Mouse (Mus musculus): Measurements from ENCODE around the gene Serpina3i. TPM values are rescaled to one million over a fixed set of nuclear protein-coding genes. Genes with fewer than 3 reads are reported as not detected.

Serpina3i gene
- total and polyA plus RNA-seq, 3 experiments = 0.11 TPM; not detected in 2

DNA sequence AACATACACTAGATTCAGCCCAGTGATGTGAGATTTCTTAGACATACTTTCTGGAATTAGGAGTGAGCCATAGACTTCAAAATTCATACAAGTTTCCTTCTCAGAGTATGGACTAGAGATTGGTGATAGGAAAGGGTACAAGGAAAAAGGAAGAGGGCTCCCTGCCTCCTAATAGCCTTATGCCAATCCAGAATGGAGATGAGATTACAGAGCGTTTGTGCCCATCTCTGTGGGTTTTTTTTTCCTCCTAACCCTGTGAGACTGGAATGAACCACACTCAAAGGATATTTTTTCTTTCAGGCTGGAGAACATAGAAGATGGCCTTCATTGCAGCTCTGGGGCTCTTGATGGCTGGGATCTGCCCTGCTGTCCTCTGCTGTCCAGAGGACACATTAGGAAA, 51.3 kb downstream of the Serpina3i start, which contains the start of gene Serpina3j:
Gene Serpina3j, plus strand, starts transcription at position 301 of the 400 bp plus-strand sequence.
- no peaks in the 10 kb centered on the region for H3K36me3 ChIP-seq (replicated peaks)
- no peaks in the 10 kb centered on the region for H3K4me1 ChIP-seq (ENCODE audit: insufficient read depth, low read depth, low read length)
- peaks cover 50% of the 10 kb centered on the region for H3K9me3 ChIP-seq (replicated peaks)
- H3K4me3 ChIP-seq (ENCODE audit: low read depth, low read length) = no peak within 1 kb of the TSS
- DNase-seq (ENCODE audit: low spot score) (no peak), ATAC-seq (ENCODE audit: extremely low read depth, insufficient number of reproducible peaks, low FRiP score, poor library complexity, severe bottlenecking) (no peak)
- TF ChIP-seq CTCF (IDR thresholded peaks at IDR 0.05; ENCODE audit: low read depth, low read length) = no peak
- TF ChIP-seq GATA2 (IDR thresholded peaks at IDR 0.05; ENCODE audit: borderline replicate concordance, low read depth, low read length) = no peak
- no peak for TF ChIP-seq GATA1 (IDR thresholded peaks at IDR 0.05; ENCODE audit: borderline replicate concordance, low read length)
- no peak for TF ChIP-seq POLR2AphosphoS5 (IDR thresholded peaks at IDR 0.05; ENCODE audit: insufficient replicate concordance, low read depth, low read length)
- TF ChIP-seq TAL1 (conservative IDR thresholded peaks at IDR 0.05; ENCODE audit: low read depth, low read length) = no peak
- no peaks in the 10 kb centered on the region for H3K27me3 ChIP-seq (ENCODE audit: insufficient read depth, low read length)

Other genes starting within 250 kb of the Serpina3i start
- gene Serpina9, start 249.4 kb upstream of the Serpina3i start, total RNA-seq (2014; fragmentation: Nextera tagmentation) = not detected in 2 replicates
- 0.38 TPM in 1 of 2 replicates, not detected in the other for gene Serpina9, start 249.4 kb upstream of the Serpina3i start, total RNA-seq (2017)
- not detected in 2 replicates for gene Serpina9, start 249.4 kb upstream of the Serpina3i start, polyA plus RNA-seq (2012)
- gene Serpina12, start 218.7 kb upstream of the Serpina3i start, total RNA-seq (2014; fragmentation: Nextera tagmentation) = not detected in 2 replicates
- gene Serpina12, start 218.7 kb upstream of the Serpina3i start, total RNA-seq (2017) = 0.05 and 0.06 TPM in 2 replicates
- gene Serpina12, start 218.7 kb upstream of the Serpina3i start, polyA plus RNA-seq (2012) = not detected in 2 replicates
- not detected in 2 replicates for gene Serpina5, start 162.0 kb upstream of the Serpina3i start, total RNA-seq (2014; fragmentation: Nextera tagmentation)
- gene Serpina5, start 162.0 kb upstream of the Serpina3i start, total RNA-seq (2017) = not detected in 2 replicates
- gene Serpina5, start 162.0 kb upstream of the Serpina3i start, polyA plus RNA-seq (2012) = not detected in 2 replicates
- not detected in 2 replicates for gene Serpina3a, start 150.4 kb upstream of the Serpina3i start, total RNA-seq (2014; fragmentation: Nextera tagmentation)
- gene Serpina3a, start 150.4 kb upstream of the Serpina3i start, total RNA-seq (2017) = 0.16 TPM in 1 of 2 replicates, not detected in the other
- gene Serpina3a, start 150.4 kb upstream of the Serpina3i start, polyA plus RNA-seq (2012) = not detected in 2 replicates
- gene Serpina3b, start 135.1 kb upstream of the Serpina3i start, total RNA-seq (2014; fragmentation: Nextera tagmentation) = not detected in 2 replicates
- 0.22 TPM in 1 of 2 replicates, not detected in the other for gene Serpina3b, start 135.1 kb upstream of the Serpina3i start, total RNA-seq (2017)
- not detected in 2 replicates for gene Serpina3b, start 135.1 kb upstream of the Serpina3i start, polyA plus RNA-seq (2012)
- not detected in 2 replicates for gene Serpina3c, start 109.3 kb upstream of the Serpina3i start, total RNA-seq (2014; fragmentation: Nextera tagmentation)
- 0.05 and 0.06 TPM in 2 replicates for gene Serpina3c, start 109.3 kb upstream of the Serpina3i start, total RNA-seq (2017)
- not detected in 2 replicates for gene Serpina3c, start 109.3 kb upstream of the Serpina3i start, polyA plus RNA-seq (2012)
- not detected in 2 replicates for gene Serpina3f, start 48.6 kb upstream of the Serpina3i start, total RNA-seq (2014; fragmentation: Nextera tagmentation)
- 0.06 and 0.22 TPM in 2 replicates for gene Serpina3f, start 48.6 kb upstream of the Serpina3i start, total RNA-seq (2017)
- not detected in 2 replicates for gene Serpina3f, start 48.6 kb upstream of the Serpina3i start, polyA plus RNA-seq (2012)
- gene Serpina3g, start 26.9 kb upstream of the Serpina3i start, total RNA-seq (2014; fragmentation: Nextera tagmentation) = not detected in 2 replicates
- 0.06 and 0.16 TPM in 2 replicates for gene Serpina3g, start 26.9 kb upstream of the Serpina3i start, total RNA-seq (2017)
- gene Serpina3g, start 26.9 kb upstream of the Serpina3i start, polyA plus RNA-seq (2012) = not detected in 2 replicates
- not detected in 2 replicates for gene Serpina3j, start 51.4 kb downstream of the Serpina3i start, total RNA-seq (2014; fragmentation: Nextera tagmentation)
- gene Serpina3j, start 51.4 kb downstream of the Serpina3i start, total RNA-seq (2017) = 0.27 TPM in 1 of 2 replicates, not detected in the other
- gene Serpina3j, start 51.4 kb downstream of the Serpina3i start, polyA plus RNA-seq (2012) = not detected in 2 replicates
- gene Serpina3k, start 75.4 kb downstream of the Serpina3i start, total RNA-seq (2014; fragmentation: Nextera tagmentation) = not detected in 2 replicates
- not detected in 2 replicates for gene Serpina3k, start 75.4 kb downstream of the Serpina3i start, total RNA-seq (2017)
- not detected in 2 replicates for gene Serpina3k, start 75.4 kb downstream of the Serpina3i start, polyA plus RNA-seq (2012)
- gene Serpina3m, start 75.4 kb downstream of the Serpina3i start, total RNA-seq (2014; fragmentation: Nextera tagmentation) = not detected in 2 replicates
- not detected in 2 replicates for gene Serpina3m, start 75.4 kb downstream of the Serpina3i start, total RNA-seq (2017)
- gene Serpina3m, start 75.4 kb downstream of the Serpina3i start, polyA plus RNA-seq (2012) = not detected in 2 replicates
- not detected in 2 replicates for gene Serpina3n, start 143.6 kb downstream of the Serpina3i start, total RNA-seq (2014; fragmentation: Nextera tagmentation)
- not detected in 2 replicates for gene Serpina3n, start 143.6 kb downstream of the Serpina3i start, total RNA-seq (2017)
- gene Serpina3n, start 143.6 kb downstream of the Serpina3i start, polyA plus RNA-seq (2012) = not detected in 2 replicates
- gene Gsc, start 210.2 kb downstream of the Serpina3i start, total RNA-seq (2014; fragmentation: Nextera tagmentation) = not detected in 2 replicates
- gene Gsc, start 210.2 kb downstream of the Serpina3i start, total RNA-seq (2017) = not detected in 2 replicates
- not detected in 2 replicates for gene Gsc, start 210.2 kb downstream of the Serpina3i start, polyA plus RNA-seq (2012)